Mouse (Mus musculus) small intestine, adult 2 months (tissue): ENCODE data around the gene Ext2. TPM values are rescaled to one million over a fixed set of nuclear protein-coding genes. Genes with fewer than 3 reads are reported as not detected.

ENCODE experiments used
- H3K27ac ChIP-seq: fragments of 200-500 bp; 2 replicates; pipeline ENCODE4 v1.5.1; 2012; ENCODE audit warnings: low read depth, low read length, control low read depth, inconsistent platforms; ENCODE audit not compliant: insufficient read depth
- H3K27me3 ChIP-seq: fragments of 200-500 bp; 2 replicates; pipeline ENCODE4 v1.6.1; 2012; ENCODE audit warnings: mild to moderate bottlenecking, moderate library complexity, low read length, inconsistent platforms; ENCODE audit not compliant: control insufficient read depth, insufficient read depth
- H3K36me3 ChIP-seq: fragments of 200-500 bp; 2 replicates; pipeline ENCODE4 v1.6.1; 2012; ENCODE audit warnings: mild to moderate bottlenecking, low read length, control low read depth, inconsistent platforms; ENCODE audit not compliant: control insufficient read depth, insufficient read depth
- H3K4me1 ChIP-seq: fragments of 200-500 bp; 2 replicates; pipeline ENCODE4 v1.6.1; 2012; ENCODE audit warnings: low read length, inconsistent platforms, mixed read lengths; ENCODE audit not compliant: control insufficient read depth, insufficient read depth, insufficient read length
- H3K4me3 ChIP-seq: fragments of 200-500 bp; 2 replicates; pipeline ENCODE4 v1.5.1; 2012; ENCODE audit warnings: low read depth, mild to moderate bottlenecking, control low read depth, inconsistent platforms, low read length, moderate library complexity
- CTCF ChIP-seq: fragments of 200-500 bp; IDR thresholded peaks from 2 replicates; pipeline ENCODE4 v1.5.1; 2012; ENCODE audit warnings: low read depth, mild to moderate bottlenecking, control low read depth, inconsistent platforms, low read length, moderate library complexity, mixed read lengths; ENCODE audit not compliant: insufficient replicate concordance, insufficient read length; ENCODE audit errors: extremely low read depth
- POLR2A ChIP-seq: fragments of 200-500 bp; IDR thresholded peaks from 2 replicates; pipeline ENCODE4 v1.6.1; 2012; ENCODE audit warnings: low read depth, mild to moderate bottlenecking, control low read depth, inconsistent platforms, low read length, moderate library complexity
- WGBS: fragments of 180-500 bp; shearing (Covaris S2); methylation state at CpG from one replicate; pipeline ENCODE4 v1.1.7; 2018; 5-methylcytosine and 5-hydroxymethylcytosine counted together
- polyA plus RNA-seq: library from polyadenylated mRNA; depleted of rRNA; stranded (reverse); fragments of >200 nt; gene quantifications from 2 replicates; pipeline ENCODE4 v1.2.3, GENCODE M21; 2012

The Ext2 gene
- polyA plus RNA-seq, 1 experiment: 28.6 TPM

- Histone ChIP-seq H3K4me3 (no peak overlapping the region), H3K27me3 (no peaks in the 10 kb centered on the region), H3K36me3 (peaks cover 5% of the 10 kb centered on the region; the same call in 1 of the 2 replicates), H3K27ac (no peak overlapping the region), H3K4me1 (peaks cover 4% of the 10 kb centered on the region; the same call in 1 of the 2 replicates)
- 87% methylated on average over 9 of the region's 9 CpGs for WGBS
- TF ChIP-seq POLR2A (no peak), CTCF (no peak)
Observed at GRCm38 (mm10) chr2:93783926-93784539, 38.3 kb downstream of the Ext2 start.

- H3K27ac ChIP-seq: no peak overlapping the region
- no peak overlapping the region for H3K4me3 ChIP-seq
Observed at GRCm38 (mm10) chr2:93782682-93783081, 39.7 kb downstream of the Ext2 start.

GRCm38 (mm10) chr2:93782156-93782555 lies 40.2 kb downstream of the Ext2 start:
- no peak overlapping the region for H3K27ac ChIP-seq
- 87% methylated on average over 4 of the region's 4 CpGs for WGBS
- H3K4me3 ChIP-seq: no peak overlapping the region
- peaks cover 4% of the 10 kb centered on the region; the same call in 1 of the 2 replicates for H3K4me1 ChIP-seq
- 0 out of 2 replicates have a peak, but pooled peaks cover 2% of the 10 kb centered on the region for H3K36me3 ChIP-seq
- no peaks in the 10 kb centered on the region for H3K27me3 ChIP-seq
- TF ChIP-seq POLR2A: no peak
- TF ChIP-seq CTCF: no peak

More at GRCm38 (mm10) chr2:93782682-93783081, 39.7 kb downstream of the Ext2 start:
- TF ChIP-seq POLR2A (no peak), CTCF (no peak)
- 75% methylated on average over 5 of the region's 5 CpGs for WGBS
- no peaks in the 10 kb centered on the region for H3K27me3 ChIP-seq
- peaks cover 4% of the 10 kb centered on the region; the same call in 1 of the 2 replicates for H3K4me1 ChIP-seq
- 0 out of 2 replicates have a peak, but pooled peaks cover 2% of the 10 kb centered on the region for H3K36me3 ChIP-seq

GRCm38 (mm10) chr2:93780528-93780927 lies 41.8 kb downstream of the Ext2 start:
- H3K27ac ChIP-seq: no peak overlapping the region
- H3K4me3 ChIP-seq: no peak overlapping the region
- 85% methylated on average over 10 of the region's 10 CpGs for WGBS
- H3K4me1 ChIP-seq: peaks cover 4% of the 10 kb centered on the region; the same call in 1 of the 2 replicates
- H3K27me3 ChIP-seq: no peaks in the 10 kb centered on the region
- 0 out of 2 replicates have a peak, but pooled peaks cover 2% of the 10 kb centered on the region for H3K36me3 ChIP-seq
- TF ChIP-seq CTCF (no peak), POLR2A (no peak)

GRCm38 (mm10) chr2:93779897-93780208 lies 42.5 kb downstream of the Ext2 start:
- no peaks in the 10 kb centered on the region for H3K27me3 ChIP-seq
- H3K4me1 ChIP-seq: peaks cover 1% of the 10 kb centered on the region; the same call in 1 of the 2 replicates
- H3K4me3 ChIP-seq: no peak overlapping the region
- no peak overlapping the region for H3K27ac ChIP-seq
- H3K36me3 ChIP-seq: 0 out of 2 replicates have a peak, but pooled peaks cover 2% of the 10 kb centered on the region
- 53% methylated on average over 6 of the region's 6 CpGs for whole genome bisulfite sequencing
- TF ChIP-seq CTCF (no peak), POLR2A (no peak)

- no peak overlapping the region for H3K27ac ChIP-seq
- 58% methylated on average over 16 of the region's 16 CpGs for WGBS
Observed at GRCm38 (mm10) chr2:93779081-93779896, 43.1 kb downstream of the Ext2 start.

GRCm38 (mm10) chr2:93778616-93779015 lies 43.8 kb downstream of the Ext2 start:
- Histone ChIP-seq H3K27ac (no peak overlapping the region), H3K4me1 (0 out of 2 replicates have a peak, but pooled peaks cover 2% of the 10 kb centered on the region), H3K27me3 (no peaks in the 10 kb centered on the region), H3K36me3 (0 out of 2 replicates have a peak, but pooled peaks cover 2% of the 10 kb centered on the region), H3K4me3 (no peak overlapping the region)
- TF ChIP-seq POLR2A (no peak), CTCF (no peak)
- 96% methylated on average over 5 of the region's 5 CpGs for WGBS

More at GRCm38 (mm10) chr2:93779081-93779896, 43.1 kb downstream of the Ext2 start:
- TF ChIP-seq POLR2A (no peak), CTCF (no peak)
- Histone ChIP-seq H3K4me1 (0 out of 2 replicates have a peak, but pooled peaks cover 2% of the 10 kb centered on the region), H3K4me3 (no peak overlapping the region), H3K27me3 (no peaks in the 10 kb centered on the region), H3K36me3 (0 out of 2 replicates have a peak, but pooled peaks cover 2% of the 10 kb centered on the region)
